Mouse (Mus musculus) small intestine, adult 2 months (tissue): ENCODE data around the gene Cln6.

Source experiments
- CTCF ChIP-seq: fragments of 200-500 bp; IDR thresholded peaks from 2 replicates; pipeline ENCODE4 v1.5.1; 2012; ENCODE audit warnings: low read depth, mild to moderate bottlenecking, control low read depth, inconsistent platforms, low read length, moderate library complexity, mixed read lengths; ENCODE audit not compliant: insufficient replicate concordance, insufficient read length; ENCODE audit errors: extremely low read depth
- POLR2A ChIP-seq: fragments of 200-500 bp; IDR thresholded peaks from 2 replicates; pipeline ENCODE4 v1.6.1; 2012; ENCODE audit warnings: low read depth, mild to moderate bottlenecking, control low read depth, inconsistent platforms, low read length, moderate library complexity

- TF ChIP-seq CTCF (peak; percentile 78), POLR2A (no peak)
These were observed 9.9 kb upstream of the Cln6 start for GRCm38 (mm10) chr9:62828662-62829086.
